Mouse (Mus musculus): Measurements from ENCODE around the gene Defb29.

DNA sequence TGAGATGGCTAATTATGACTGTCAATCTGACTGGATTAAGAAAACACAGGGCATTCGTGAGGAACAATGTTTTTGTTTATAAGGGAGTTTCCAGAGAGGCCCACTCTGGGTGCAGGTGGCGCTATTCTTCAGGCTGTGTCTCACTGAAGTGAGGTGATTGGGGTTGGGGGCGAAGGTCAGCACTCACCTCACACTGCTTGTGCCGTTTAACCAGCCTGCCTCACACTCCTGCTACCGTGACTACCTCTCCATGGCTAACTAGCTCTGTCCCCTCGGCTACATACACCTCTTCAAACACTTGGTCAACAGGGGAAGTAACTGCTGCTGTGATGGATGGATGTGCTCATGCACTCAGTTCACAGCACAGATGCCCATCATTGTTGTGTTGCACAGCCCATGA, 49.1 kb upstream of the Defb29 start:
- TF ChIP-seq POLR2A (IDR thresholded peaks at IDR 0.05; ENCODE audit: insufficient read depth, low read length) (no peak), CTCF (IDR thresholded peaks at IDR 0.05; ENCODE audit: low read depth, low read length) (no peak)
